Mouse (Mus musculus) thymus, adult 2 months (tissue): ENCODE data around the gene Abcb6. TPM values are rescaled to one million over a fixed set of nuclear protein-coding genes. Genes with fewer than 3 reads are reported as not detected.

Experiments used
- DNase-seq: peaks from one replicate; pipeline ENCODE4 v3.0.0; 2021
- H3K27ac ChIP-seq: fragments of 200-500 bp; 2 replicates; pipeline ENCODE4 v1.5.1; 2012; ENCODE audit warnings: low read length, control low read depth; ENCODE audit not compliant: control insufficient read depth, insufficient read depth
- H3K27me3 ChIP-seq: fragments of 200-500 bp; 2 replicates; pipeline ENCODE4 v1.6.1; 2012; ENCODE audit warnings: mild to moderate bottlenecking, low read length, moderate library complexity, mixed read lengths; ENCODE audit not compliant: control insufficient read depth, insufficient read depth
- H3K36me3 ChIP-seq: fragments of 200-500 bp; 2 replicates; pipeline ENCODE4 v1.6.1; 2012; ENCODE audit warnings: mild to moderate bottlenecking, low read length, moderate library complexity; ENCODE audit not compliant: control insufficient read depth, insufficient read depth
- H3K4me1 ChIP-seq: fragments of 200-500 bp; replicated peaks from 2 replicates; pipeline ENCODE4 v1.6.1; 2012; ENCODE audit warnings: low read length; ENCODE audit not compliant: control insufficient read depth, insufficient read depth
- H3K4me3 ChIP-seq: fragments of 200-500 bp; 2 replicates; pipeline ENCODE4 v1.5.1; 2012; ENCODE audit warnings: mild to moderate bottlenecking, low read length, control low read depth, moderate library complexity; ENCODE audit not compliant: control insufficient read depth, insufficient read depth
- CTCF ChIP-seq: fragments of 200-500 bp; IDR thresholded peaks from 2 replicates; pipeline ENCODE4 v1.5.1; 2012; ENCODE audit warnings: mild to moderate bottlenecking, control low read depth, low read length, moderate library complexity, borderline replicate concordance; ENCODE audit not compliant: control insufficient read depth, poor library complexity, insufficient read depth; ENCODE audit errors: extremely low read depth
- POLR2A ChIP-seq: fragments of 200-500 bp; IDR thresholded peaks from 2 replicates; pipeline ENCODE4 v1.6.1; 2012; ENCODE audit warnings: mild to moderate bottlenecking, low read length, control low read depth, moderate library complexity; ENCODE audit not compliant: control insufficient read depth, poor library complexity, insufficient read depth; ENCODE audit errors: extremely low read depth
- WGBS: fragments of 180-500 bp; shearing (Covaris S2); methylation state at CpG from one replicate; pipeline ENCODE4 v1.1.7; 2018; 5-methylcytosine and 5-hydroxymethylcytosine counted together
- polyA plus RNA-seq: library from polyadenylated mRNA; depleted of rRNA; stranded (reverse); fragments of >200 nt; gene quantifications from 2 replicates; pipeline ENCODE4 v1.2.3, GENCODE M21; 2012

Gene Abcb6
- polyA plus RNA-seq, 1 experiment: 10.9 TPM

DNA sequence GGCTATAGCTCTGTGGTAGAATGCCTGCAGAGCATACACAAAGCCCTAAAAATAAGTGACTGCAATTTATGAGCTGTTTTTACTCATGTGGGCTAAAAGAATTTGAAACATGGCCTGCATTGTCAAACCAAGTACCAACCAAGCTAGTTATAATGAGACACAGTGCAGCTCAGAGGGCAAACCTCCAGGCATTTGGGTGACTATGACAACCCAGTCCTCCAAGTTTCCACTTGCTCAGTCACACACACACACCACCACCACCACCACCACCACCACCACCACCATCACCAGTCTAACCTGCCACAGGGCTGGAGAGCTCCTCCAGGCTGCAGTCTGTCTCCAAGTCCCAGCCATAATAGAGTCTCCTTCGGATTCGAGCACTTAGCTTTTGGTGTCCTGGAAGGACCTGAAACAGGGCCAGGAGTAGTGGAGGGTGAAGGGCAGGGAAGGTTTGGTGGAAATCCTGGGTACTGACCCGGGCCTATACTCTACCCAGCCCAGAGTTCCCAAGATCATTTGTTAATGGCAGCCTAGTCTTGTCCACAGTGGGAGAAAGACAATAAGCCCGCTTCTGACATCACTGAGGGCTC is 39.5 kb downstream of the Abcb6 start:
- peak overlapping the region; percentile 90 for H3K27ac ChIP-seq
- TF ChIP-seq POLR2A (no peak), CTCF (no peak)
- peak overlapping the region; percentile 84 for H3K4me3 ChIP-seq
- DNase-seq: no peak
- peaks cover 28% of the 10 kb centered on the region for H3K36me3 ChIP-seq
- no peaks in the 10 kb centered on the region for H3K27me3 ChIP-seq
- peaks cover 7% of the 10 kb centered on the region for H3K4me1 ChIP-seq
- 42% methylated on average over 4 of the region's 4 CpGs for WGBS

DNA sequence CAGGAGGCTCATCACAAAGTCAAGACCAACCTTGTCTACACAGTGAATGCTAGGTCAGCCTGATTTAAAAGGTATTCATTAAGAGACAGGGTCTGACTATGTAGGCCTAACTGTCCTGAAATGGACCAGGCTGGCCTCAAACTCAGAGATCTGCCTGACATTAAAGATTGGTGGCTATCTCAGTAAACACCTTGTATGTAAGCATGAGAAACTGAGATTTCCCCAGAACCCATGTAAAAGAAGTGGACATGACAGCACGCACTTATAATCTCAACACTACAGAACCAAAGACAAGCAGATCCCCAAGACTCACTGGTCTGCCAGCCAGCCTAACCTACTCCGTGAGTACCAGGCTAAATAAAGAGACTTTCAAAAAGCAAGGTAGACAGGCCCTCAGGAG is 41.7 kb downstream of the Abcb6 start:
- Histone ChIP-seq H3K27me3 (no peaks in the 10 kb centered on the region), H3K36me3 (peaks cover 27% of the 10 kb centered on the region), H3K4me3 (no peak overlapping the region), H3K4me1 (peaks cover 7% of the 10 kb centered on the region), H3K27ac (no peak overlapping the region)
- WGBS: 95% methylated on average over 2 of the region's 2 CpGs
- DNase-seq: no peak
- TF ChIP-seq POLR2A (no peak), CTCF (no peak)

DNA sequence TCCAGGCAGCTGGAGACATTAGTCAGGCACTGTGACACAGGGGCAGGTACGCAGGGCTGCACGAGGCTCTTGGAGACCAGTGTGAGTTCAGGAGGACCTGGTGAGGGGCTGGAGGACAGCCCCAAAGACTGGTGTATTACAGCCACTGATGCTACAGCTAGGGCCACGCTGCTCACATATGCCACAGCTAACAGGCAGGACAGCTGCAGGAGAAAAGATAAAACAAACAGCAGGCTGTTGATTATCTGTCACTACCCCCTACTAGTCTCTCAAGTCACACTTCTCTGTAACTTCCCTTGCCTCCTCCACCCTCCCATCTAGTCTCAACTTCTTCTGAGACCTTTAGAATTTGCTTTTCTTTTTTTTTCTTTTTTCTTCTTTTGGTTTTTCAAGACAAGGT is 43.5 kb downstream of the Abcb6 start:
- peaks cover 4% of the 10 kb centered on the region for H3K4me1 ChIP-seq
- WGBS: 90% methylated on average over 3 of the region's 3 CpGs
- TF ChIP-seq POLR2A: no peak
- TF ChIP-seq CTCF: no peak
- no peak for DNase-seq
- peaks cover 27% of the 10 kb centered on the region for H3K36me3 ChIP-seq
- H3K4me3 ChIP-seq: no peak overlapping the region
- no peak overlapping the region for H3K27ac ChIP-seq
- H3K27me3 ChIP-seq: no peaks in the 10 kb centered on the region

DNA sequence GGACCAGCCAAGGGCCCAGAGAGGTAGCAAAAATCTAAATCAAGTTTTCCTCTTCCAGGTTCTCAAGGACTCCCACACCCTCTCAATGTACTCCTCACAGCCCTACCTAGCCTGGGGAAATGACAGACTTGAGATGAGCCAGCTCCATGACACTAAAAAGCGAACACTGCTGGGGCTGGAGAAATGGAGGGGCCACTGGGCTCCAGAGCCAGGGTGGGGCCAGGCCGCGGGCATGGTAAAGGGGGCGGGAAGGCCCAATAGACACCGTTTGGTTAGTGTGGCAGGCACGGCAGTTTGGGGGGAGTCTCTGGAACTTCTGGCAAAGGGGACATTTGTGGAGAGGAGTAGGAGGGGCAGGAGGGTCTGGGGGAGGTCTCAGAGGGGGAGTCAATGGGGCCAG is 43.9 kb downstream of the Abcb6 start:
- Histone ChIP-seq H3K27me3 (no peaks in the 10 kb centered on the region), H3K4me3 (no peak overlapping the region), H3K27ac (no peak overlapping the region), H3K36me3 (peaks cover 27% of the 10 kb centered on the region), H3K4me1 (peaks cover 4% of the 10 kb centered on the region)
- no peak for DNase-seq
- 97% methylated on average over 6 of the region's 6 CpGs for WGBS
- TF ChIP-seq POLR2A (no peak), CTCF (no peak)

DNA sequence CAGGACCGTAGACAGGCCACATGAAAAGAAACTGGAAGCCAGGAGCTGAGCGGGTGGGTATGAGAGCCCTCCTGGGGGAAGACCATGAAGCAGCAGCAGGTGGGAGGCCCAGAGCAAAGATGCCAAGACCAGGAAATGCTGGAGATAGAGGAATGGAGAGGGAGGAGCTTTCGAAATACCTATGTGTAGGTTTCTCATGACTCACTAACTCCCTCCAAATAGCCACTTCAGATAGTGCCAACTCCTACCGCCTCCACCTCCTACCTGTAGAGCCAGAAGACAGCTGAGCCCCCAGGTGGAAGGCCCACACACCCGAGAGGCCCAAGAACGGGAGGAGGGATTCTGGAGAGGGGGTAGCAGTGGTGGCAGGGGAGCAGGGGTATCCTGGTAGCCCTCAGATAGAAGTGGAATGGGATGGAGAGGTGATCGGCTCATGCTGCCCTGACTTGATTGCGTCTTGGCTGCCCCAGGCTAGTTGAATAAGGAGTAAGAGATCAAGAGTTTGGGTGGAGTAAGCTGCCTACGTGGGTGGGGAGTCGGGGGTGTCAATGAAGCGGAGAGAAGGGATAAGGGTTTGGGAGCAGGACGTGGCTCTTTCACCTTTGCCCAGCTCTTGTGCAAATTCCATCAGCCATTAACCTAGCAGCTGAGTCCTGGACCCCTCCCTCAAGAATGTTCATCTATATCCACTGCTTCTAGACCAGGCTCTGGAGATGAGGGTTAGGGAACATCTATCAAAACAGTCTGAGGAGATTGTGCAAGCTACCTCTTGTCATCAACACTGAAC is 46.6 kb downstream of the Abcb6 start, which contains the start of gene Slc23a3:
TSS of gene Slc23a3 (minus strand) at position 470 of the 787 bp plus-strand sequence.
- H3K27ac ChIP-seq: no peak within 1 kb of the TSS
- DNase-seq: no peak
- no peak within 1 kb of the TSS for H3K4me3 ChIP-seq
- H3K4me1 ChIP-seq: no peaks in the 10 kb centered on the region
- TF ChIP-seq CTCF: no peak
- TF ChIP-seq POLR2A: no peak
- 74% methylated on average over 12 of the region's 12 CpGs for WGBS
- H3K36me3 ChIP-seq: peaks cover 23% of the 10 kb centered on the region
- no peaks in the 10 kb centered on the region for H3K27me3 ChIP-seq

DNA sequence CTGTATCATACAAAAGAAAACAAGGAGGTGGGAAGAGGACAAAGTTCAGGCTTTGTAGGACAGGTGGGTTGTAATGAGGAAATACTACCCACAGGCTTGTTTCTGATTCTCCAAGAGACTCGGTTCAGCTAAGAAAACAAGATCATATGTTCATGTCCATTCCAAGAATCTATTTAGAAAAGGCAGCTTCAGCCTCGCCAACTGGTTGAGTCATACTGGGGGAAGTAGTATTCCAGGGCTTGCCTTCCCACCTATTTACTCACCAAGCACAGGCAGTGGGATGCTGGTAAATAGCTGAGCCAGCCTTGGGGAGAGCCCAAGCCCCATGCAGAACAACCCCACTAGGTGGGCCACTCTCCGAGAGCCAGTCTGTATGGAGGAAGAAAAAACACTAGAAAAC is 51.6 kb downstream of the Abcb6 start:
- DNase-seq: no peak
- H3K27ac ChIP-seq: no peak overlapping the region

DNA sequence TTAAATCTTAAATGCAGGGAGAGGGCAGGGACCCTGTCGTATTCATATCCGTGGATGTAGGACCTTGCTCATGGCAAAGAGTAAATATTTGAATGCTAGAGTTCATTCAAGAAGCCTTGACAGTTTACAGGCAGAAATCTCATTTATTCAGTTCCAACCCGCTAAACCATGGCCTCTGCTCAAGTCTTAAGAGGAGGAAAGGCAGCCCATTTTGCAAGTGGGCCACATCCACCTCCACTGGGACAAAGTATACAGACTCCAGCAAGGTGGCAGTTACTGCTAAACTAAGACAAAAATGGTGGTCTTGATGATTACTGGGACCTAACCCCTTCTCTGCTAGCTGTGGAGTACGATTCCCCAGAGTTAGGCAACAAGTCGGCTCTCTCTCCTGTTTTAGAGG is 54.8 kb downstream of the Abcb6 start:
- Histone ChIP-seq H3K4me3 (no peak overlapping the region), H3K27ac (0 out of 2 replicates have a peak overlapping the region, but pooled peaks have one; percentile 24), H3K36me3 (no peaks in the 10 kb centered on the region), H3K4me1 (peaks cover 9% of the 10 kb centered on the region), H3K27me3 (no peaks in the 10 kb centered on the region)
- DNase-seq: no peak
- TF ChIP-seq POLR2A (no peak), CTCF (no peak)
- 45% methylated on average over 5 of the region's 5 CpGs for WGBS

More for the DNA sequence above, 51.6 kb downstream of the Abcb6 start:
- H3K36me3 ChIP-seq: no peaks in the 10 kb centered on the region
- H3K4me3 ChIP-seq: no peak overlapping the region
- no peak for TF ChIP-seq CTCF
- TF ChIP-seq POLR2A: no peak
- no peaks in the 10 kb centered on the region for H3K27me3 ChIP-seq
- 88% methylated on average over 3 of the region's 3 CpGs for WGBS
- H3K4me1 ChIP-seq: peaks cover 9% of the 10 kb centered on the region
